Mouse (Mus musculus): ENCODE results near the gene Txnrd1.

The Txnrd1 gene

GRCm38 (mm10) chr10:82918675-82919074, 84.9 kb downstream of the Txnrd1 start:
- DNase-seq (ENCODE audit: low read depth, low spot score), result no peak

- DNase-seq (ENCODE audit: low read depth, low spot score), result peak; percentile 89
Measured at GRCm38 (mm10) chr10:82919404-82919980, 85.7 kb downstream of the Txnrd1 start.

- DNase-seq (ENCODE audit: low read depth, low spot score), result no peak
Measured at GRCm38 (mm10) chr10:82923547-82923946, 89.8 kb downstream of the Txnrd1 start.

GRCm38 (mm10) chr10:82924750-82925149, 91.0 kb downstream of the Txnrd1 start:
- DNase-seq (ENCODE audit: low read depth, low spot score), result no peak

- DNase-seq (ENCODE audit: low read depth, low spot score), result no peak
Measured at GRCm38 (mm10) chr10:82925624-82926023, 91.9 kb downstream of the Txnrd1 start.

- no peak for DNase-seq (ENCODE audit: low read depth, low spot score)
Measured at GRCm38 (mm10) chr10:82935018-82935633, 101.4 kb downstream of the Txnrd1 start.

GRCm38 (mm10) chr10:82935774-82936173, 102.0 kb downstream of the Txnrd1 start:
- no peak for DNase-seq (ENCODE audit: low read depth, low spot score)

Data from brain, adult 2 months (tissue).